Mouse (Mus musculus): ENCODE measurements around the gene Olfr95. TPM values are rescaled to one million over a fixed set of nuclear protein-coding genes. Genes with fewer than 3 reads are reported as not detected.
A peak's percentile ranks its signal among the peaks of the same experiment; 100 is the strongest.
"Not testable (repeated sequence)": the region's sequence is repeated elsewhere in the genome, so short reads cannot be mapped to it uniquely, and the experiment has no call there.

The Olfr95 gene
- not detected for total RNA-seq (2021)

- no peak for DNase-seq
- intact Hi-C loops (cut with DNase I): no loop called here
Observed at GRCm38 (mm10) chr17:37213018-37213417, at the start of gene Olfr95. Gene Olfr95 (minus strand): TSS chr17:37213118.

- intact Hi-C loops (cut with DNase I): no loop called here
- peak in 1 of 2 experiments; percentile 3 for DNase-seq
Observed at GRCm38 (mm10) chr17:37250544-37250943, 37.6 kb upstream of the Olfr95 start.

- intact Hi-C loops (cut with DNase I): no loop called here
- no peak for DNase-seq
Observed at GRCm38 (mm10) chr17:37249460-37249859, 36.5 kb upstream of the Olfr95 start.

- DNase-seq: peak; percentile 15 to 19
- intact Hi-C loops (cut with DNase I): no loop called here
Observed at GRCm38 (mm10) chr17:37246715-37247114, 33.8 kb upstream of the Olfr95 start.

GRCm38 (mm10) chr17:37242198-37242597, 29.3 kb upstream of the Olfr95 start:
- no peak for DNase-seq
- intact Hi-C loops (cut with DNase I): no loop called here

GRCm38 (mm10) chr17:37237230-37237629, 24.3 kb upstream of the Olfr95 start, which contains the start of gene Olfr97:
Gene Olfr97 (minus strand): TSS chr17:37237330.
- intact Hi-C loops (cut with DNase I); DNase-seq: not testable (repeated sequence)

- no peak for DNase-seq
- intact Hi-C loops (cut with DNase I): no loop called here
Observed at GRCm38 (mm10) chr17:37221879-37222278, 9.0 kb upstream of the Olfr95 start.

GRCm38 (mm10) chr17:37219846-37220245, 6.9 kb upstream of the Olfr95 start, which contains the start of gene Olfr96:
Gene Olfr96 (plus strand): TSS chr17:37220146.
- intact Hi-C loops (cut with DNase I): no loop called here
- no peak for DNase-seq

GRCm38 (mm10) chr17:37218486-37218885, 5.6 kb upstream of the Olfr95 start:
- intact Hi-C loops (cut with DNase I): no loop called here
- DNase-seq: peak in 1 of 2 experiments; percentile 2

GRCm38 (mm10) chr17:37210884-37211768, 1.8 kb downstream of the Olfr95 start:
- intact Hi-C loops (cut with DNase I): no loop called here
- no peak for DNase-seq

GRCm38 (mm10) chr17:37203917-37204236, 9.0 kb downstream of the Olfr95 start:
- intact Hi-C loops (cut with DNase I): loop anchor here (1.0 to 5.0 kb wide), 2 partner anchors 121 to 312 kb away; partner anchors contain the start of gene Trim40
- no peak for DNase-seq

- intact Hi-C loops (cut with DNase I): loop anchor here (1.0 to 5.0 kb wide), 2 partner anchors 120 to 311 kb away; partner anchors contain the start of gene Trim40
- DNase-seq: peak; percentile 76 to 79
Observed at GRCm38 (mm10) chr17:37203206-37203916, 9.6 kb downstream of the Olfr95 start.

GRCm38 (mm10) chr17:37200894-37201293, 12.0 kb downstream of the Olfr95 start, which contains the start of gene Olfr94:
Gene Olfr94 (minus strand): TSS chr17:37200994.
- intact Hi-C loops (cut with DNase I): loop anchor here (5.0 kb wide), 1 partner anchor 309 kb away; the partner anchor contains the start of gene Trim40
- DNase-seq: no peak

GRCm38 (mm10) chr17:37196845-37197724, 15.8 kb downstream of the Olfr95 start:
- DNase-seq: peak in 1 of 2 experiments; percentile 2
- intact Hi-C loops (cut with DNase I): no loop called here

- no peak for DNase-seq
- intact Hi-C loops (cut with DNase I): no loop called here
Observed at GRCm38 (mm10) chr17:37194782-37195181, 18.1 kb downstream of the Olfr95 start.

- no peak for DNase-seq
- intact Hi-C loops (cut with DNase I): no loop called here
Observed at GRCm38 (mm10) chr17:37193656-37194055, 19.3 kb downstream of the Olfr95 start, which contains the start of gene Ubd. Gene Ubd (plus strand): TSS chr17:37193892.

GRCm38 (mm10) chr17:37193032-37193431, 19.9 kb downstream of the Olfr95 start:
- no peak for DNase-seq
- intact Hi-C loops (cut with DNase I): no loop called here

- intact Hi-C loops (cut with DNase I): no loop called here
- no peak for DNase-seq
Observed at GRCm38 (mm10) chr17:37190711-37191110, 22.2 kb downstream of the Olfr95 start.

GRCm38 (mm10) chr17:37185474-37185873, 27.4 kb downstream of the Olfr95 start:
- intact Hi-C loops (cut with DNase I): no loop called here

GRCm38 (mm10) chr17:37161394-37161793, 51.5 kb downstream of the Olfr95 start, which contains the start of gene Olfr93:
Gene Olfr93 (minus strand): TSS chr17:37161494.
- intact Hi-C loops (cut with DNase I): no loop called here
- no peak for DNase-seq

More at GRCm38 (mm10) chr17:37185474-37185873, 27.4 kb downstream of the Olfr95 start:
- DNase-seq: no peak

Measured in heart, postnatal 36 days (tissue).